ENCODE assay signal across 15 mouse cellular contexts in genomic region chr12:34806528-34806927, GRCm38 (mm10).
"Had no signal": no experiment of that assay in that cellular context is flagged by ENCODE, and none has a peak within 500 bp of the region (broad histone marks: within the 10 kb centered on the region; RNA-seq: fewer than 3 reads in every experiment).

No protein-coding gene starts in this region.

- H3K36me3 ChIP-seq: kidney, embryonic 15.5 days; limb, embryonic 10.5 days; liver, embryonic 15.5 days; midbrain, embryonic 10.5 days; neural tube, embryonic 15.5 days had no signal

- H3K4me2 ChIP-seq: kidney, embryonic 15.5 days; liver, embryonic 11.5 days; liver, embryonic 15.5 days; neural tube, embryonic 15.5 days had no signal

- H3K9ac ChIP-seq: kidney, embryonic 15.5 days; liver, embryonic 15.5 days; neural tube, embryonic 15.5 days had no signal

- H3K9me3 ChIP-seq: kidney, embryonic 15.5 days; limb, embryonic 10.5 days; liver, embryonic 15.5 days; midbrain, embryonic 10.5 days; neural tube, embryonic 15.5 days had no signal

- H3K27me3 ChIP-seq: kidney, embryonic 15.5 days; liver, embryonic 15.5 days; neural tube, embryonic 15.5 days had no signal

- DNase-seq: kidney, adult 2 months; kidney, postnatal 14 days; lung, adult 2 months; lung, postnatal 36 days; midbrain, embryonic 14.5 days; right cerebral cortex, postnatal 25 days; thymus, postnatal 36 days had no signal

- H3K4me3 ChIP-seq: kidney, embryonic 15.5 days; limb, embryonic 10.5 days; liver, embryonic 15.5 days; midbrain, embryonic 10.5 days; myocyte; neural tube, embryonic 15.5 days had no signal

- H3K27ac ChIP-seq: kidney, embryonic 15.5 days; limb, embryonic 10.5 days; liver, embryonic 15.5 days; midbrain, embryonic 10.5 days; neural tube, embryonic 15.5 days; stomach, postnatal 0 days had no signal

- H3K4me1 ChIP-seq: kidney, embryonic 15.5 days; liver, embryonic 15.5 days; midbrain, embryonic 10.5 days; neural tube, embryonic 15.5 days had no signal
